Mouse (Mus musculus): Measurements from ENCODE around the gene Rpa2. TPM values are rescaled to one million over a fixed set of nuclear protein-coding genes. Genes with fewer than 3 reads are reported as not detected.
"Not testable (repeated sequence)": the region's sequence is repeated elsewhere in the genome, so short reads cannot be mapped to it uniquely, and the experiment has no call there.

Rpa2 gene
- polyA plus RNA-seq, 1 experiment from 2014 or later = 113 TPM

DNA sequence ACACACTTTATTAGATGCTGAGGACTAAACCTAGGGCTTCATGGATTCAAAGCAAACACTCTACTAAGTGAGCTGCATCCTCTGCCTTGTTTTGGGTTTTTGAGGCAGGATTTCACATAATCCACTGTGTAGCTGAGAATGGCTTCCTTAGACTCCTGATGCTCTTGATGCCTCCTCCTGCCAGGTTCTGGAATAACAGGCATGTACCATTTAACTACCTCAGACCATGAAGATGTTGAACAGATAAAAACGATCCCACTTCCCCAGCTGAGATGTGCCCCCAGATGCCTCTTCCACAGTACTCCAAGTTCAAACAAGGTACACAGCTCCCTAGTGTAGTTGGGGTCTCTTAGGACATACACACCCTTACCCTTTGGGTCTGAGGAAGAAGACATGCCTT lies 29.3 kb downstream of the Rpa2 start:
- Histone ChIP-seq H3K4me1 (peaks cover 23% of the 10 kb centered on the region), H3K9me3 (replicated peaks) (no peaks in the 10 kb centered on the region), H3K9ac (no peak overlapping the region), H3K36me3 (no peaks in the 10 kb centered on the region), H3K4me3 (replicated peaks) (no peak overlapping the region), H3K27me3 (peaks cover 24% of the 10 kb centered on the region), H3K4me2 (no peak overlapping the region), H3K27ac (no peak overlapping the region)
- 60% methylated on average over 1 of the region's 1 CpGs for WGBS
- no peak for ATAC-seq (replicated peaks; ENCODE audit: low FRiP score)

DNA sequence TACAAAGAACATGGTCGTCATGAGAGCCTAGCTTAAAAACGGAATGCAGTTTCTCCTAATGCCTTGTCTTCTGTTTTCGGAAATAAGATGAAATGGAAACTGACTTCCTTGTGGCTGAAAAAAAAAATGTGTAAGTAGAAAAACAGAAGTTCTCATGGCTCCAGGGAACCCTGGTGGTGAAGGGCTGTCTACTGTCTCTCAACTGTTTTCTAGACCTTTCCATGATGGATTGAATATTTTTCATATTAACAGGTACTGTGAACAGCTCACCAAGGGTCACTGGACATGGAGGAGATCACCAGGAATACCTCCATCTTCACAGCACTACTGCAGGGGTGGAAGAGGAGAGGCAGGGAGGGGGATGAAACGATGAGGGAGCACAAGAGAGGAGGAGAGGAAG lies 29.9 kb downstream of the Rpa2 start:
- peaks cover 23% of the 10 kb centered on the region for H3K4me1 ChIP-seq
- ATAC-seq (replicated peaks; ENCODE audit: low FRiP score) = no peak
- peaks cover 24% of the 10 kb centered on the region for H3K27me3 ChIP-seq
- H3K9ac ChIP-seq = no peak overlapping the region
- H3K36me3 ChIP-seq = no peaks in the 10 kb centered on the region
- no peak overlapping the region for H3K4me3 ChIP-seq (replicated peaks)
- 67% methylated on average over 4 of the region's 4 CpGs for WGBS
- H3K27ac ChIP-seq = no peak overlapping the region
- no peaks in the 10 kb centered on the region for H3K9me3 ChIP-seq (replicated peaks)
- H3K4me2 ChIP-seq = no peak overlapping the region

DNA sequence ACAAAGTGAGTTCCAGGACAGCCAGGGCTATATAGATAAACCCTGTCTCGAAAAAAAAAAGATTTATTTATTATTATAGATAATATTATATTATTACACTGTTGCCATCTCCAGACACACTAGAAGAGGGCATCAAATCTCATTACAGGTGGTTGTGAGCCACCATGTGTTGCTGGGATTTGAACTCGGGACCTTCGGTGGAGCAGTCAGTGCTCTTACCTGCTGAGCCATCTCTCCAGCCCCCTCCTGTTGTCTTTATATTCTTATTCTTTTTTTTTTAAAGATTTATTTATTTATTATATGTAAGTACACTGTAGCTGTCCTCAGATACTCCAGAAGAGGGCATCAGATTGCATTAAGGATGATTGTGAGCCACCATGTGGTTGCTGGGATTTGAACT lies 30.5 kb downstream of the Rpa2 start:
- Histone ChIP-seq H3K4me1 (peaks cover 23% of the 10 kb centered on the region), H3K27me3 (peaks cover 24% of the 10 kb centered on the region)
- H3K4me2 ChIP-seq; H3K4me3 ChIP-seq (replicated peaks); H3K9me3 ChIP-seq (replicated peaks); H3K36me3 ChIP-seq; ATAC-seq (replicated peaks; ENCODE audit: low FRiP score); H3K27ac ChIP-seq; H3K9ac ChIP-seq: not testable (repeated sequence)
- 91% methylated on average over 3 of the region's 3 CpGs for WGBS

DNA sequence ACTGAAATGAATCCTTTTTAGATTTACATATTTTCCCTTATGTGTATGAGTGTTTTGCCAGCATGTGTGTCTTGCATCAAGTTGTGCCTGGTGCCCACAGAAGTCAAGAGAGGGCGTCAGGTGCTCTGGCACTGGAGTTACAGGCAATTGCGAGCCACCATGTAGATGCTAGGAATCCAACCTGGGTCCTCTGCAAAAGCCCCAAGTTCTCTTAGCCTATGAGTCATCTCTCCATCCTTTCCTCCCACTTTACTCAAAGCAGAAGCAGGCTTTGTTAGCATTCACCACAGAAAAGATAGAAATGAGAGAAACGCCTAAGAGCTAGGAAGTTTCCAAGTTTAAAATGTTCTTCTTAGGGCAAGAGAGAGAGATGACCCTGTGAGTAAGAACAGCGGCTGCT lies 31.7 kb downstream of the Rpa2 start:
- Histone ChIP-seq H3K27me3 (peaks cover 18% of the 10 kb centered on the region), H3K9me3 (replicated peaks) (no peaks in the 10 kb centered on the region), H3K27ac (no peak overlapping the region), H3K36me3 (no peaks in the 10 kb centered on the region), H3K4me2 (no peak overlapping the region), H3K4me3 (replicated peaks) (no peak overlapping the region), H3K9ac (no peak overlapping the region), H3K4me1 (peaks cover 12% of the 10 kb centered on the region)
- WGBS = 86% methylated on average over 4 of the region's 4 CpGs
- no peak for ATAC-seq (replicated peaks; ENCODE audit: low FRiP score)

DNA sequence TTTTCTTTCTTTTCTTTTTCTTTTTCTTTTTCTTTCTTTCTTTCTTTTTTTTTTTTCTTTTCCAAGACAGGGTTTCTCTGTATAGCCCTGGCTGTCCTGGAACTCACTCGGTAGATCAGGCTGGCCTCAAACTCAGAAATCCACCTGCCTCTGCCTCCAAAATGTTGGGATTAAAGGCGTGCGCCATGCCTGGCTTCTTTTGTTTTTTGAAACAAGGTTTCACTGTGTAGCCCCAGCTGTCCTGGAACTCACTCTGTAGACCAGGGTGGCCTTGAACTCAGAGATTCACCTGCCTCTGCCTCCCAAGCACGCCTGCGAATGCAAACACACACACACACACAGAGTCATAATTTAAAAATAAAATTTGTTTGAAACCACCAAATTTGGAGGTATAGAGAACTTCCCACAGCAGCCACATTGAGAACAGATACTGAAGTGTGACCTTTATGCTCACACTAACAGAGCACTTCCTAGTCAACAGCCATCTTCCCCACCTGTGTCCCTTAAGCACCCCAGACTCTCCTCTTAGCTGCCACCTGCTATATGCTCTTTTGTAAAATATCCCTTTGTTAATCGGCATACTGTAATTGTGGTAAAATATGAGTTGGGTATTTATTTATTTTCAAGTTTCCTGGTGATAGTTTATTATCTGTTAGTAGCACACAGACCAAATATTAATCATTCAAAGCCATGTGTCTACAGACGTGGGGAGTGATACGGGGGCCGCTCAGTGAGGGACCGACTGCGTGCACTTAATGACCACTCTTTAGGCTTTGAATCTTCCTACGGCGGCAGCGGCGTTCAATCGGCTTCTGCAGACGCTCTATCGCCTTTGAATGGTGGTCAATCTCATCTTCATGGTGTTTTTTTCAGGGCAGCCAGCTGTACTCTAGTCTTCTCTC lies 33.3 kb downstream of the Rpa2 start:
- no peak overlapping the region for H3K4me2 ChIP-seq
- H3K36me3 ChIP-seq = no peaks in the 10 kb centered on the region
- H3K9ac ChIP-seq = no peak overlapping the region
- H3K27ac ChIP-seq = 0 out of 2 replicates have a peak overlapping the region, but pooled peaks have one; percentile 37
- no peaks in the 10 kb centered on the region for H3K4me1 ChIP-seq
- 90% methylated on average over 18 of the region's 18 CpGs for WGBS
- no peak for ATAC-seq (replicated peaks; ENCODE audit: low FRiP score)
- no peaks in the 10 kb centered on the region for H3K9me3 ChIP-seq (replicated peaks)
- no peak overlapping the region for H3K4me3 ChIP-seq (replicated peaks)
- H3K27me3 ChIP-seq = peaks cover 3% of the 10 kb centered on the region

DNA sequence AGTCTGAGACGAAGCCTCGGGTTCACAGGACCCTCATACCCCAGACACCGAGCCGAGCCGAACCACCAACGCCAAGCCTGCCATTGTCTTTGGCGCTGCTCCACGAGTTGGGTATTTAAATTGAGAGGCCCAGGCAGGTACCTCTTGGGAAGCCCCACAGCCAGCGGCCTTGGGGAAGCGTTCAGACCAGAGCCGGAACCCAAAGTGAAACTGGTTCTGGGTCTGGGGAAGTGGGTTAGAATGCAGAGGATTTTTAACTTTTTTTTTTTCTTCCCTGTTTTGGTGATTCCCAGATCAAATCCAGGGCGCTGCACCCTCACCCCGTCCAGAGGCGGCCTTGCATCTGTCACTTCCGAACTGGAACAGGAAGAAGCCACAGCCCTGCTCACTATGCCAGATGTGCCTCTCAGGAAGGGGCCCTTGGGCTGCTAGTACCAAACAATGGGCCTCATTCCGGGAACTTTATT lies 34.1 kb downstream of the Rpa2 start:
- Histone ChIP-seq H3K9me3 (replicated peaks) (no peaks in the 10 kb centered on the region), H3K4me1 (no peaks in the 10 kb centered on the region), H3K4me2 (no peak overlapping the region), H3K27ac (0 out of 2 replicates have a peak overlapping the region, but pooled peaks have one; percentile 37), H3K27me3 (no peaks in the 10 kb centered on the region), H3K9ac (no peak overlapping the region), H3K4me3 (replicated peaks) (no peak overlapping the region), H3K36me3 (no peaks in the 10 kb centered on the region)
- no peak for ATAC-seq (replicated peaks; ENCODE audit: low FRiP score)
- WGBS = 61% methylated on average over 16 of the region's 16 CpGs

DNA sequence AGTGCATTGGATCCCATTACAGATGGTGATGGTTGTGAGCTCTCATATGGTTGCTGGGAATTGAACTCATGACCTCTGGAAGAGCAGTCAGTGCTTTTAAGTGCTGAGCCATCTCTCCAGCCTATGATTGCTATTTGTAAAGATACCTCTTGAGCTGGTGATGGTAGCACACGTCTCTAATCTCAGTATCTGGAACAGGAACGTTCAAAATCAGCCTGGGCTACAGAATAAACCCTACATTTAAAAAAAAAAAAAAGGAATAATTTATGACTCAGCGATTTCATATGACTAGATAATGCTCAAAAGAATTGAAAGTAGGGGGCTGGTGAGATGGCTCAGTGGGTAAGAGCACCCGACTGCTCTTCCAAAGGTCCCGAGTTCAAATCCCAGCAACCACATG lies 35.1 kb downstream of the Rpa2 start:
- ATAC-seq (replicated peaks; ENCODE audit: low FRiP score) = no peak
- no peak overlapping the region for H3K27ac ChIP-seq
- H3K9me3 ChIP-seq (replicated peaks) = no peaks in the 10 kb centered on the region
- H3K36me3 ChIP-seq = no peaks in the 10 kb centered on the region
- H3K4me2 ChIP-seq = no peak overlapping the region
- no peak overlapping the region for H3K4me3 ChIP-seq (replicated peaks)
- no peaks in the 10 kb centered on the region for H3K4me1 ChIP-seq
- WGBS = 92% methylated on average over 5 of the region's 5 CpGs
- no peak overlapping the region for H3K9ac ChIP-seq
- H3K27me3 ChIP-seq = no peaks in the 10 kb centered on the region

DNA sequence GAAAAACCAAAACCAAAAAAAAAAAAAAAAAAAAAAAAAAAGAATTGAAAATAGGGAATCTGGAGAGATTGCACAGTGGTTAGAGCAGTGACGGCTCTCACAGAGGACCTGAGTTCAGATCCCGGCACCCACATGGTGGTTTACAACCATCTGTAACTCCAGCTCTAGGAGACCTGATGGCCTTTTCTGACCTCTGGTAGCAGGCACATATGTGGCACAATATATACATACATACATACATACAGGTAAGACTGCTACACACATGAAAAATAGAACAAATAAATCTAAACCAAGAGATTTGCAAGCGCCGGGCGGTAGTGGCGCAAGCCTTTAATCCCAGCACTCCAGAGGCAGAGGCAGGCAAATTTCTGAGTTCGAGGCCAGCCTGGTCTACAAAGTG lies 35.7 kb downstream of the Rpa2 start:
- no peak for ATAC-seq (replicated peaks; ENCODE audit: low FRiP score)
- H3K9ac ChIP-seq = no peak overlapping the region
- no peaks in the 10 kb centered on the region for H3K9me3 ChIP-seq (replicated peaks)
- 97% methylated on average over 7 of the region's 7 CpGs for WGBS
- H3K27me3 ChIP-seq = no peaks in the 10 kb centered on the region
- H3K4me1 ChIP-seq = no peaks in the 10 kb centered on the region
- H3K27ac ChIP-seq = no peak overlapping the region
- H3K4me2 ChIP-seq = no peak overlapping the region
- no peak overlapping the region for H3K4me3 ChIP-seq (replicated peaks)
- no peaks in the 10 kb centered on the region for H3K36me3 ChIP-seq

DNA sequence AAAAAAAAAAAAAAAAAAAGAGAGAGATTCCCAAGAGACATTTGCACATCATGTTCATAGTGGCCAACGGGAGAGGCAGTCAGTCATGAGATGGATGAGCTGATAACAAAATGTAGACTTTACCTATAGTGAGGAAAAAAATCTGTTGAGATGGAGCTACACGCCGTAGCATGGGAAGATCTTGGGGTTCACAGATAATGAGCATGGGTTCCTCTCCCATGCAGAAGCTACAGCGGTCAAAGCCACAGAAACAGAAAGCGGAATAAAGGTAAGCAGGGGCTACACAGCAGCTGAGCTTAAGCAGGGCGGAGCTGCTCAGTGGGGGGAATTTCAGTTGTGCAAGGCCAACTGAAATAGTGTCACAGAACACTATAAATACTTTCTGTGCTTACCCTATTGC lies 36.2 kb downstream of the Rpa2 start:
- H3K36me3 ChIP-seq = no peaks in the 10 kb centered on the region
- WGBS = 94% methylated on average over 6 of the region's 6 CpGs
- H3K4me3 ChIP-seq (replicated peaks) = no peak overlapping the region
- ATAC-seq (replicated peaks; ENCODE audit: low FRiP score) = no peak
- no peak overlapping the region for H3K9ac ChIP-seq
- H3K4me2 ChIP-seq = no peak overlapping the region
- no peaks in the 10 kb centered on the region for H3K9me3 ChIP-seq (replicated peaks)
- H3K27me3 ChIP-seq = no peaks in the 10 kb centered on the region
- no peak overlapping the region for H3K27ac ChIP-seq
- no peaks in the 10 kb centered on the region for H3K4me1 ChIP-seq

DNA sequence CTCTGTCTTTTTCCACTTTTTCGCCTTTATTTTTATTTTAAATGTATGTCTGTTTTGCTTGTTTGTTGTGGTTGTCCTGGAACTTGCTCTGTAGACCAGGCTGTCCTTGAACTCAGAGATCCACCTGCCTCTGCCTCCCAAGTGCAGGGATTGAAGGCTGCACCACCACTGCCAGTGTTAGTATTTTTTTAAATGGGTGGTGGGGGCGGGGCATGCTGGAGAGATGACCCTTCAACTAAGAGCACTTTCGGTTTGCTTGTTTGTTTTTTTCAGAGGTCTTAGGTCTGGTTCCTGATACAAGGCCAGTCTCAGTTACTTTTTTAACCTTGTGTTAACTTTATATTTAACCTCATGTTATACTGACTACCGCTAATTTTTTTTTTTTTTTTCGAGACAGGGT lies 37.0 kb downstream of the Rpa2 start:
- WGBS = 83% methylated on average over 5 of the region's 5 CpGs
- Histone ChIP-seq H3K9ac (no peak overlapping the region), H3K4me2 (no peak overlapping the region), H3K4me1 (no peaks in the 10 kb centered on the region), H3K36me3 (no peaks in the 10 kb centered on the region), H3K9me3 (replicated peaks) (no peaks in the 10 kb centered on the region), H3K4me3 (replicated peaks) (no peak overlapping the region), H3K27me3 (no peaks in the 10 kb centered on the region), H3K27ac (no peak overlapping the region)
- ATAC-seq (replicated peaks; ENCODE audit: low FRiP score) = no peak

DNA sequence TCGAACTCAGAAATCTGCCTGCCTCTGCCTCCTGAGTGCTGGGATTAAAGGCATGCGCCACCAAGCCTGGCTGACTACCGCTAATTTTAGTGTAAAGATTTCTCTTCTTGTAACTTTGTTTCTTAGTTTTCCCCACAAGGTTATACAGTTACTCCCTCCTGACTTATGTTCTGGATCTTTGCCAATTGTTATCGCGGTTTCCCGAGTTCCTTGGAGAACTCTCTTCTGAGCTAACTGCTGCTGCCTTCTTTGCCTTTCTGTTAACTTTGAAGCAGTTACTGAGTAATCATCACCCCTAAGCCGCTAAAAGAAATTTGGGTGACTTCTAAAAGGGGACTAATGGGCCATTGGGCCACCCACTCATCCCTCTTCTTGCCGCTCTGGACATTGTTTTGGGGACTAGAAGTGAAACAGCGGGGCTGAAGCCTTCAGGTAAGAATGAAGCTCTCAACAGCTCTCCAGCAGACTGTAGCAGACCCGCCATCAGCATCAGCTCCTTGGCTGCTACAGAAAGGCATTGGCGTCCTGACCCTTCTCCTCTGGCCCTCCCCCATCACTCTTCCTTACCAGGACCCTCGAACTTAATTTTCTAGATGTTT lies 37.6 kb downstream of the Rpa2 start:
- H3K36me3 ChIP-seq = no peaks in the 10 kb centered on the region
- H3K4me3 ChIP-seq (replicated peaks) = no peak overlapping the region
- no peak for ATAC-seq (replicated peaks; ENCODE audit: low FRiP score)
- H3K9ac ChIP-seq = no peak overlapping the region
- no peak overlapping the region for H3K4me2 ChIP-seq
- WGBS = 84% methylated on average over 12 of the region's 12 CpGs
- H3K27me3 ChIP-seq = no peaks in the 10 kb centered on the region
- no peaks in the 10 kb centered on the region for H3K4me1 ChIP-seq
- no peak overlapping the region for H3K27ac ChIP-seq
- no peaks in the 10 kb centered on the region for H3K9me3 ChIP-seq (replicated peaks)

DNA sequence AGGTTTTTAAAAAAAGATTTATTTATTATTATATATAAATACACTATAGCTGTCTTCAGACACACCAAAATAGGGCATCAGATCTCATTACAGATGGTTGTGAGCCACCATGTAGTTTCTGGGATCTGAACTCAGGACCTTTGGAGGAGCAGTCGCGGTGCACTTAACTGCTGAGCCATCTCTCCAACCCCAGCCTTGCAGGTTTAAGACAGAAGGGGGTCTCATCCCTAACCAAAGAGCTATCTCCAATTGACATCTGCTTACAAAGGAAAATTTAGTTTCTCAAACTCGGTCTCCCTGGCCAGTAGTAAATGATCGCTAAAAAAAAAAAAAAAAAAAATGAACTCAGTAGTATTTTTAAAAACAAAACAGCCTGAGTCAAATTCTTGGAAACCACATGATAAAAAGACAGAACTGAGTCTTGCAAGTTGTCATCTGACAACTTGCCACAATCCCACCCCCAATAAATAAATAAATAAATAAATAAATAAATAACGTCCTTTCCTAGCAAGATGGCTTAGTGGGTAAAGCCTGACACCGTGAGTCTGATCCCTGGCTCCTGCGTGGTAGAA lies 38.6 kb downstream of the Rpa2 start:
- 85% methylated on average over 7 of the region's 7 CpGs for WGBS
- Histone ChIP-seq H3K36me3 (no peaks in the 10 kb centered on the region), H3K9ac (no peak overlapping the region), H3K27ac (no peak overlapping the region), H3K4me2 (no peak overlapping the region), H3K4me1 (no peaks in the 10 kb centered on the region), H3K4me3 (replicated peaks) (no peak overlapping the region), H3K27me3 (no peaks in the 10 kb centered on the region), H3K9me3 (replicated peaks) (0 out of 2 replicates have a peak, but pooled peaks cover 3% of the 10 kb centered on the region)
- no peak for ATAC-seq (replicated peaks; ENCODE audit: low FRiP score)

All from kidney, embryonic 15.5 days (tissue).